Mouse (Mus musculus) lung, postnatal 36 days (tissue): ENCODE results near the gene Ankrd44.

Experiments
- DNase-seq: peaks from one replicate; pipeline ENCODE4 v3.0.0; 2022; ENCODE audit warnings: mixed read lengths

Gene Ankrd44

GRCm38 (mm10) chr1:54808401-54809097, 117.6 kb downstream of the Ankrd44 start:
- no peak for DNase-seq

- no peak for DNase-seq
These were observed 118.4 kb downstream of the Ankrd44 start for GRCm38 (mm10) chr1:54807832-54808231.

DNA sequence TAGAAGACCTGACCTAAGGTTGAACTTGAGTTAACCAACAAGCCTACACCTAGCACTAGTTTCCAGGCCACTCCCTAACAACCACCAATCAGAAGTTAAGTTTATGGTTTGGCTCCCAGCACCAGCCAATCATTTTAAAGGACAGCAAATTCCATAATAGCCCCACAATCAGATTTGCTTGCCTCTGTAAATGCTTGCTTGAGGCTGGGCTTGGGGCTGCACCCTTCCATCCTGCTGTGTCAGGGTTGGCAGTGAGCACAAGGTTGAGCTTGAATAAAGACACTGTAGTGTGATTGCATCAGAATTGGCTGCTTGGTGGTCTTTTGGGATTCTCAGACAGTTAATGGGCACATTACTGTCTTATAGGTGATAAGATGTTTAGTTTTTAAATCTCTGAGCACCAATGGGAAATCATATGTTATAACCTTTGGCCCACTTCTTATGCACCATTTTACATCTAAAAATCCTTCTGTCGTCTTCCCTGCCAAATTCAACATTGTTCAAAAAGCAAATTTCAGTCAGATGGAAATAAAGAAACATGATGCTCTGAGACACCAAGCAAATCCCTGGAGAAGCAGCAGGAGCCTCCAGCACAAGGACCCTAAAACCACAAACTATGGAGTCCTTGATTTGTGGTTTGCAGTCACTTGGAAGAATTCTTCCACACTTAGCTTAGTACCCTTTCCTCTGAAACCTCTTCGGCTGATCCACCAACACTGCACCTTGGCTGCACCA, 119.9 kb downstream of the Ankrd44 start:
- no peak for DNase-seq

GRCm38 (mm10) chr1:54804406-54804805, 121.8 kb downstream of the Ankrd44 start:
- no peak for DNase-seq

- no peak for DNase-seq
These were observed 123.5 kb downstream of the Ankrd44 start for GRCm38 (mm10) chr1:54802703-54803102.

DNA sequence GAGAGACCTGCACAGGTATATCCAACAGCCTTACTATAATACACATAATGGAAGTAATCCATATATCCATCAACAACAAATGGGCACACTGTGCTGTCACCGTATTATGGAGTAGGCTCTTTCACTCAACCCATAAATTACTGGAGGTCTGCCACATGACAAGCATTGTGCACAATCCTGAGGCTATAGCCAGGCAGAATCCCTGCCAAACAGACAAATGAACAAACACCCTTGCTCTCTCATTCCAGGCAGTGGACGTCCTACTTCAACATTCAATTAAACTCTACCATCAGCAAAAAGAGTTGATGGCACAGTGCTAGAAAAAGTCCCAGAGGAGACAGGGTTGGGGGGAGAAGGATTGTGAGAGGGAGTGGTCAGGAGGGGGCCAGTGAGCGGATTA, 124.9 kb downstream of the Ankrd44 start:
- DNase-seq = no peak

DNA sequence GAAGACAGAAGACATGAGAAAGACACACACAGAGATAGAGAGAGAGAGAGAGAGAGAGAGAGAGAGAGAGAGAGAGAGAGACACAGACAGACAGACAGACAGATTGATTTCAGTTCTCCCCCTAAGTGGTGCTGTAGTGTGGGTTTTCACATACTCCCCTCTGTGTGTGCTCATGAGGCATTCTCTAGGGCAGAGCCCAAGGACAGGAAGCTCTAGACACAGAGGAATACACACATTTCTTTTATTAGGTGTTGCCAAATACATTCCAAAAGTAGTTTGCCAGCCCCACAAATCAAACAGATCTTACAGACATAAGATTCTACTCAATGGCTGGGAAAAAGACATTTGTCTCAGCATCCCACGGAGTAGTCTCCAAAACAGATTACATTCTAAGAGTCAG, 126.8 kb downstream of the Ankrd44 start:
- no peak for DNase-seq

- DNase-seq = peak; percentile 52
These were observed 127.8 kb downstream of the Ankrd44 start for GRCm38 (mm10) chr1:54798415-54798814.

GRCm38 (mm10) chr1:54794709-54795108, 131.5 kb downstream of the Ankrd44 start:
- DNase-seq = no peak

- DNase-seq = no peak
These were observed 134.8 kb downstream of the Ankrd44 start for GRCm38 (mm10) chr1:54791406-54791805.

- no peak for DNase-seq
These were observed 136.7 kb downstream of the Ankrd44 start for GRCm38 (mm10) chr1:54789327-54789960.

DNA sequence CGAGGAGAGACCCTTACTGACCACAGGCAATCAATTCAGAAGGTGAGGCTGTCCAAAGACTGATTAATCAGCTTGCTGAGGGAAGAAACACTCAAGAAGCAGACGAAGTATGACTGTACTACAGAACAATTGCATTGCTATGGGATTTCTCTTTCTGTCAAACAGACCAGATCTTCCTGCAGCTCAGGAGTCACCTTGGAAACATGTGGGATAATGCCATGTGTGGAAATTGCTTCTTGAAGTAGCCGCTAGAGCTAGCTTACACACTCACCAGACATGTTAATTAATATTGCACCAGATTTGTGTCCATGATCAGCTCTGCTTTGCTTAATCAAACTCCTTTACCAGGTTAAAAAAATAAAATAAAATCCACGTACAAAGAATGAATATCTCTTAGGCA, 137.8 kb downstream of the Ankrd44 start:
- DNase-seq = no peak

GRCm38 (mm10) chr1:54778151-54778550, 148.0 kb downstream of the Ankrd44 start:
- no peak for DNase-seq

DNA sequence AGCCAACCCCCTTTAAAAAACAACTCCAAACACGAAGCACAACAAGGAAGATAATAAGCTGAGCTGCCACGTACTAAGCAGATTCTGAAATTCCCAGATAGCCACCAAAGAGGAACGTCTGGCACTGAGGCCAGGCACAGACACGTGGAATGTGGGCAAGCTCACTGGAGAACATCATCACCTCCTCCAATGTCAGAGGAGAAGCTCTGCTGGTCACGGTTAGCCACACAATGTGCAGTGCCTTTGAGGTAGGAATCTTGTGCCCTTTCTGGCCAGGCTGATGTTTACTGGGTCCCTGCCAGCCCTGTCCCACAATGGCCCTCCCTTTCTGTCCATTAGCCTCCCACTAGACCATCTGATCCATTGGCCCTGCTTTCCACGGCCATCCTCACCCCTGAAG, 149.1 kb downstream of the Ankrd44 start:
- DNase-seq = no peak

DNA sequence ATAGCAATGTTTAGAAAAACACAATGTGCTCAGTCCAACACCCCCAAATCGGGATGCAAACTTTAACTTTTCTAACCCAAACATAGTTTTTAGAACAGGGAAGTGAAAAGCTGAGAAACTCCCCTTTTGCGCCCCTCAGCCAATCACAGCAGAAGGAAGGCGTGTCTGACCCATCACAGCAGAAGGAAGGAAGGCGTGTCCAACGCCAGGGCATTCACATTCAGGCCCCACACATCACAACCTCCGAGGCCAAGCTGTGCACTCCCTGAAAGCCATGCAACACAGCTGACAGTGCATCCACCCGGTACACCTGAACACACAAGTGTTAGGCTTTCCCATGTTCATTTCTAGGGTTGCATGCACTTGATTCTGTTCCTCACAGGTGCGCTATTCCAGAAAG, 150.1 kb downstream of the Ankrd44 start:
- DNase-seq = no peak

GRCm38 (mm10) chr1:54772843-54773242, 153.3 kb downstream of the Ankrd44 start:
- no peak for DNase-seq

DNA sequence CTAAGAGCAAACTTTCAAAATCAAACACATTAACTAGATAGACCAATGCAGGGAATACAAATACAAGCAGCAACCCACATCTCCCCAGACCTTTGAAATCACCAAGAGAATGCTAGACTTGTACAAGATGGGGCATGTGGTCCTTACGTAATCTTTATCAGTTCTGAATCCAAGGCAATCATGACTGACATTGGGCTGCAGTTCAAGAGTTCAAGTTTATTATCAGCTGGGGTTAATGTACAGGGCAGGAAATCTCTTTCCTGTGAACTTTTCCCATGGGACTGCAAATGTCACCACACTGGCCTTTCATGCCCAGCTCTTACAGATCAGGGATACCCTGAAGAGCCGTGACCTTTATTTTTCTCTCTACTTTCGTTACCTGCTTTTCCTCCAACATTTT, 154.7 kb downstream of the Ankrd44 start:
- no peak for DNase-seq

DNA sequence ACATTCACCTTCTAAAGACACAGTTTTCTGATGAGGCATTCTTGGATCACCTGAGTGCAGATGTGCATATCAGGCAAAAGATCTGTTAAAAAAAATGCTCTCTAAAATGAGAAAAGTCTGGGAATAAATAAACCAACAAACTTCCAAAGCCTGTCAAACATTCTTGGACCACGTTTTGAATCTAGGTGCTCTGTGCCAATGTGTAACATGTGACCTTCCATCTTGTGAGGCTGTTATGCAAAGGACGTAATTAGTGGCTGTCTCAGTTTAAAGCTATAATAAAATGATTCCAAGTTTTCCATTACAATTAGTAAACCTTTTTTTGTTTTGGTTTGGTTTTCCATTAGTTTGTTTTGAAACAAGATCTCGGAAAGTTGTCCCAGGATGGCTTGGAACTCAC, 159.0 kb downstream of the Ankrd44 start:
- DNase-seq = no peak

GRCm38 (mm10) chr1:54765632-54766238, 160.5 kb downstream of the Ankrd44 start:
- DNase-seq = peak; percentile 84

DNA sequence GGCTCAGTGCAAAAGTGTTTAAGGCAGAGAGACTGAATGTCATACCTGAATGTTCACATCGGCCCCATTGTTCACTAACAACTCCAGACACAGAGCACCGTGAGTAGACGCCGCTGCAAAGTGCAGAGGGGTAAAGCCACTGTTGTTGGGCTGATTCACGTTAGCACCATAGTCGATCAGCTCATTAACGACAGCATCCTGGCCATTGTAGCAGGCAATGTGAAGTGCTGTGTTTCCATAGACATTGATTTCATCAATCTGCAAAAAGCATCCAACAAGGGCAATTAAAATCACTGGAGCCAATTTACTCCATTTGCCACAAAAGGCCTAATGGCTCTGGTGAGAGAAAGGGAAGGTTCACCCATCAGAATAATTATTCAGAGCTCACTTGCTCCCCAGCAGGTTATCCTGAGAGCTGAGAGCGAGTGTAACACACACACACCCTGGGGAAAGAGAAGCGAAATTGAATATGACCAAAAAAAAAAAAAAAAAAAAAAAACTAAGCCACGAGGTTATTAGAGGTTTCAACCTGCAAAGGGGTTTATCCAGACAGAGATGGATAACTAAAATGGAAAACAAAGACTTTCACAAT, 163.9 kb downstream of the Ankrd44 start:
- no peak for DNase-seq

GRCm38 (mm10) chr1:54759841-54760240, 166.3 kb downstream of the Ankrd44 start:
- no peak for DNase-seq

DNA sequence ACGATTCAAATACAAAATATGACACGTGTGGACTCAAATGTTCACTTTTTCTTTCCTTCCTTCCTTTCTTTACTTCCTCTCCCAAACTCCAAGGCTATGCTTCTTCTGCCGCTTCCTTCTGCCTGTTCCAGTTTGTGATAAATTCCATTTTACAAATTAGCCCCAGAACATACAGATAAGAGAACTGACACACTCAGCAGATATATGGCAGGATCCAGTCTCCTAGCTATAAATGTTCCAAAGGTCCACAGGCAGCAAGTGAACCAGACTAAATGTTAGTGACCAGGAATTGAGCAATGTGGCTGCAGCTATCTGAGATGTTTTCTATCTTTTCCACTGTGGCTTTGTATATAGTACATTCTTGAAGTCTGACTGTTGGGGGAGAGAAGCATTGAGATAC, 168.9 kb downstream of the Ankrd44 start:
- DNase-seq = no peak

DNA sequence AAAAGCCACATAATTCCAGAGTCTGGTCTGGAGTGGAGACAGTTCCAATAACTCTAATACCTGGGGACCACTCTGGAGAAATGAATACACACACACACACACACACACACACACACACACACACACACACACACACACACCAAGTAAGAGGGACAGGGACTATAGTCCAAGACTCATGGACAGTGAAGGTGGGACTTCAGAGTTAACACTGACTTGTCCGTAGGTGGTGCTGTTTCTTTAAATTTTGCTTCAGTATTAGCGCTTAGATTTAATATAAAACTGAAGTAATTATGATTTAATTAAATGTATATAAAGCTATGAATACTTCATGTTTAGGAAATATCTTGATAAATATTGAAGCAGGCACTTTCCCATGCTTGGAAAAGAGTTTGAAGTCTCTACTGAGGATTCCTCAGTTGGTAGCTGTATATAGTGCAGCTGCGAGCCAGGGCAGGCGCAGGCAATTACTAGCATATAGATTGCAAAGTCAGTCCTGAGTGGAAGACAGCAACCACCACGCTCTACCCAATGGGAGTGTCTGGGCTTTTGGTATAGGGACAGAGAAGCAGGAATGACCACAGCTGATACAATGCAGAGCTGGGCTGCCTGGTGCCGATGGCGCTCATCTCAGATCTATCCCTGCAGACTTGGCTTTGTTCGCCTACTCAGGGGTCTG, 170.4 kb downstream of the Ankrd44 start:
- no peak for DNase-seq
